Mouse (Mus musculus) G1E-ER4 (cell line): Measurements from ENCODE around the gene Homer1. TPM values are rescaled to one million over a fixed set of nuclear protein-coding genes. Genes with fewer than 3 reads are reported as not detected.

ENCODE experiments used
- GATA1 ChIP-seq: IDR thresholded peaks from one replicate; pipeline ENCODE4 v1.8.0; 2012; ENCODE audit warnings: low read length, inconsistent platforms
- polyA plus RNA-seq: library from polyadenylated mRNA; stranded (reverse); fragments of >175 nt; gene quantifications from 2 replicates; pipeline ENCODE4 v1.2.3, GENCODE M21; 2012

Gene Homer1
- polyA plus RNA-seq, 1 experiment = 10.3 TPM

DNA sequence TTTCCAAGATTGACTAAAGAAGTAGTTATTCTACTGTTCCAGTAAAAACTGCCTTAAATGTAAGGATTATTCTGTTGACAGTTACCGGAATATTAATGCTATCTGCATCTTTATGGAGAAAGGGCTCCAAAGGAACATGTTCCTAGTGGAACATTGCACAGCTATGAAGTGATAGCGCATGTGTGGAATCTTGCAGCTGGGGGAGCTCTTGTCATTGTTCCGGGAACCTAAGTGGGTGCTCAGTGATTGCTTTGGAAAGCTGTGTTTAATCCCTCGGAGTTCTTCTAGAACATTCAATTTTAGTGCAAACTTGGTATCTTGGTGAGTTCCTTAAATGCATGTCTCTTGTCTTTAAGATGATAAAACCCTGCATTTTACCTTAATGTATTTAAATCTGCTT is 14.9 kb downstream of the Homer1 start:
- no peak for TF ChIP-seq GATA1

DNA sequence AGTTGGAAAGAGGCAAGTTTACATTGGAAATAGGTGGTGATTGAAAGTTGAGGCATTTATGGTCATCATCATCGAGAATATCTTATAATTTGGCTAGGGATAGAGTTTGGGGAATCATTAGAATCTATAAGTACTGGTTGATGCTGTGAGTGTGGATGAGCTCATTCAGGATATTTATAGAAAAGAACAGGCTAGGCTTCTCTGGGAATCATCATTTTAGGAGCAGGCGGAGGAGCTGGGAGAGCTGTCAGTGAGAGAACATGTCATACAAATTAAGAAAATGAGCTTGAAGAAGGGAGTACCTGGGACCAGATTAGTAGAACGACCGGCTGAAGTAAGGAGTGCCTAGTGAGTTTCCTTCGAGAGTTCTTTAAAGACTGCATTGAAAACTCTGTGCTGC is 20.7 kb downstream of the Homer1 start:
- TF ChIP-seq GATA1 = no peak

DNA sequence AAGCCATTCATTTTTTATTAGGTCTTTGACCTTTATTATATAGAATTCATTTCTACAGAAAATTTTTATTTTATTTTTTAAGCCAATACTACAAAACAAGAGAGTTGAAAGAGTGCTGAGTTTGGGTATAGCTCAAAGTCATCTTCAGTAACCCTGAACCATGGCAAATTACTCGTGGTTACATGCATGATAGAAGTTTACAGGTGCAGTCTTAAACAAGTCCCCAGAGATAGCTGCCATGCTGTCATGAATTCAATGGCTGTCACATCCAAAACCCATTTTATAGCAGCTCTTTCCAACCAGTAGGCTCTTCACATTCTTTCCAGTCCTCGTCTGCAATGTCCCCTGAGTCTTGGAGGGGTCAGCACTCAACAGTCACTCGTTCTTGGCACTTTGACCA is 26.9 kb downstream of the Homer1 start:
- TF ChIP-seq GATA1 = no peak

DNA sequence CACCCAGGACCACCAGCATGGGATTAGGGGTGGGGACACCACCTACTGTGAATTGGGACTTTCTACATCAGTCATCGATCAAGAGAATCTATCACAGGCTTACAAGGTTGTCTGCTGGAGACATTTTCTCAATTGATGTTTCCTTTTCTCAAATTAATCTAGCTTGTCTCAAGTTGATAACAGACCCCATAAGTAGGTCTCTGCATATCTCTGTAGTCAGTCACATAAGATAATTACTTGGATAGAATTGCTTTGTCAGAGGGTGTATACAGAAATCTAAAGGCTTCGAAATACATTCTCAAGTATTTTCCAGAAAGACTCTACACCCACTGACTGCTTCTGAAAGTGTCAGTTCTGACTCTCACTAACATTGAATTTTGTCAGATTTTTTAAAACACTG is 32.3 kb downstream of the Homer1 start:
- peak; percentile 53 for TF ChIP-seq GATA1

DNA sequence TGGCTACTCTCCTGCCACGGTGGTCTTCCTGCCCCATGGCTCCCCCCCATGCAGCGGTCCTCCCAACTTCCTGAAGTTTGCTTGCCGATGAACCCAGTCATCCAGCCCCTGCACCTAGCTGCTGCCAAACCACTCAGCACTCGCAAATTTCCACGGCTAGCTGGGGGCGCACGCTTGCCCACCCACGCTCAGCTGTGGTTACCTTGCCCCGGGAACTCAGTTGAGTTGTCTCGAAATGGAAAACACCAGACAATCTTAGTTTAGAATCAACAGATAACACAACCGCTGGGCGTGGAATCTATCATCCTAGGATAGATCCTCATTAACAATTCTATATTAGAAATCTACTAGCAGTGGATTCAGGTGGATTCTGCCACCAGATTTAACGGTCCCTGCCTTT is 33.1 kb downstream of the Homer1 start:
- no peak for TF ChIP-seq GATA1

DNA sequence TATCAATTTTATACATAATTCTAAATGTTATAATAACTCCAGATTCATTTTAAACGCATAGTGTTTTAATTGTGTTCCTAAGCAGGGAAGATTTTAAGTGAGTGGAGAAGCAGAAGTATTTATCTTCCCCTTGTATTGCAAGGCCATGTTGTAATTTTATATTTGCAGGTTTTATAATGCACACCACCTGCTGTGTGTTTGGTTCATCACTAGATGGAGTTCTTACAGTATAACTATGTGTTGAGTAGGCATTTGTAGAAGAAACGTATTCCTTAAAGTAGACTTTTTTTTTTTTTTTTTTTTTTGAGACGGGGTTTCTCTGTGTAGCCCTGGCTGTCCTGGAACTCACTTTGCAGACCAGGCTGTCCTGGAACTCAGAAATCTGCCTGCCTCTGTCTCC is 35.9 kb downstream of the Homer1 start:
- no peak for TF ChIP-seq GATA1

DNA sequence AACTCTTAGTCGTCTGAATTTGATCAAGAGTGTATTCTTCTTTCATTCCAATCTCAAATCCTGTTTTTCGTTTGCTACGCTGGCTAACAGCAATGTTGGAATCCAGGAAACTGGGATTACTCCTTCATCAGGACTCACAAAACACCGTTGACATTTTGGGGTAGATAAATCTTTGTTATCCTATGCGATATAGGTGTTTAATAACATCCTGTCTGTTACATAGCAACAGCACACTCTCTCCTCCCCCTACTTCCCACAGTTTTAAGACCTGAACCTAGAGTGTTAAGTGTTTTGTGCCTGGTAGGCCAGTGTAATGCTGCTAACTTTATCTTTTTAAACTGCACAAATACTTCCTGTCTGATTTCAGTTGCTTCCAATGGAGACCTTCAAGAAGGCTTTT is 39.0 kb downstream of the Homer1 start:
- no peak for TF ChIP-seq GATA1

DNA sequence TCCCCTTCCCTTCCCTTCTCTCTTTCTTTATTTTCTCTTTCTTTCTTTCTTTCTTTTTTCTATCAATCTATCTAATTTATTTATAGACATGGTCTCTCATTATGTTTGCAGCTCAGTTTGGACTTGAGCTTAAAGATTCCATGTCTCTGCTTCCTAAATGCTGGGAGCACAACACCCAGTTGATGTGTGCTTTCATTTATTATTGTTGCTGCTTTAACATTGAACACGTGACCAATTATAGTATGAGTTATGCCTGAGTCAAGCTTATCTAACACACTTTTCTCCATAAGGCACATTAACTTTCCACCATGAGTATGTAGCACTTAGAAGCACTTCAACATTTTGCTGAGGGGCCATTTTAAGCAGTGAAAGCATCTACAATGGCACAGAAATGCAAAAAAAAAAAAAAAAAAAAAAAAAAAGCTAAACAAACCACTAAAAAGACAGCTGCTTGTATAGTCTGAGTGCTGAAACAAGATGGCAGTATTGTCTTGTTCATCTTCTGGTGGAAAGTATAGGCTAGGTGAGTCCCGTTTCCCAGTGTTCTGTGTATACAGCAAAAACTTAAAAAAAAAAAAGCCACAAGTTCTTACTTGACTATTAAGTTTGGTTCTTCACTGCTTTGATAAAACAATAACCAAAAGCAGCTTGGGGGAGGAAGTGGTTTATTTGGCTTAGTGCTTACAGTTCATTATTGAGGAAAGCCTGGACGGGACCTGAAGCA is 41.3 kb downstream of the Homer1 start:
- TF ChIP-seq GATA1 = no peak

DNA sequence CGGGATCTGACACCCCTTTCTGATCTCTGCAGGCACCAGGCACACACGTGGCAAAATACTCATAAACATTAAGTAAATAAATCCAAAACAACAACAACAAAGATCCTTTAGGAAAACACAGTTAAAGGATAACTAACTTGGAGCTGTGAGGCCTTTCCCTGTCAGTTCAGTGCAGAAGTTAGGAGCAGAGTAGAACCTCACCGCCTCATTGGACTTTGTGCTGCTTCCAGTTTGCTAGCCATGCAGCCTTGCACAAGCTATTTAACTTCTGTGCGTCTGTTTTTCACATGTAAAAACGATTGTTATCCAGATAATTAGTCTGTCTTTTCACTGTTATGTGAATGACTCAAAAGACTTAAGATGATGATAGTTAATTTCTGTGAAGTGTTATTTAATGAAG is 43.2 kb downstream of the Homer1 start:
- no peak for TF ChIP-seq GATA1

DNA sequence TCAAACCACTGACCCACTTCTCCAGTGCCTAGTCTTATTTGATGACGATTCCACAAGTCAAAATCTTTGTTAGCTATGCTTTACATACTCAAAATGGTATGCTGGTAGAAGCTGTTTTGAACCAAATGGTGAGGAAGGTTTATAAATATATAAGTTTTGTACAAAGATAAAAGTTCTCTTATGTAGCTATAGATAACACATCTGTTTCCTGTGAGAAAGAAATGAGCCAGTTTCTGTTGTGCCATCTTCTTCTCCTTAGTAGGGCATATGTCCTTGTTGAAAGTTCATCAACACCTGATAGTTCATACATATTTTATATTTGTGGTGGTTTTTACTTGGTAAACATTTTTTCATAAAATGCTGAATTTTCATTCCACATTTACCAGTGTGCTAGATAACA is 45.0 kb downstream of the Homer1 start:
- TF ChIP-seq GATA1 = peak; percentile 16

DNA sequence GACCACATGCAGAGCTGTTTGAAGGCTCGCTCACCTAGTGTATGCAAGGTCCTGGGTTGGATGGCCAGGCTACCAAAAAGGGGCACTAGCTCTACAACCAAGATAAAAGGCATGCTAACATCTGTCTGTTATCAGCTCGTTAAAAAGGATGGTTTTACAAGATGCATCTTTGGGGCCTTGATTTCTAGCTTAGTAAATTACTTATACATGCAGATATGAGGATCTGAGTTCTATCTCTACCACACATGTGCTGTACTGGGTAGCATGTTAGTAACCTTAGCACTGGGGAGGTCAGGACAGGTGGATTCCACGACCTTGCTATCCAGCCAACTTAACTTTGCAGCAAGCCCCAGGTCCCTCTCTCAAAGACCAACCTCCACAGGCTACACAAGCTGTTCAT is 46.4 kb downstream of the Homer1 start:
- peak; percentile 89 for TF ChIP-seq GATA1

DNA sequence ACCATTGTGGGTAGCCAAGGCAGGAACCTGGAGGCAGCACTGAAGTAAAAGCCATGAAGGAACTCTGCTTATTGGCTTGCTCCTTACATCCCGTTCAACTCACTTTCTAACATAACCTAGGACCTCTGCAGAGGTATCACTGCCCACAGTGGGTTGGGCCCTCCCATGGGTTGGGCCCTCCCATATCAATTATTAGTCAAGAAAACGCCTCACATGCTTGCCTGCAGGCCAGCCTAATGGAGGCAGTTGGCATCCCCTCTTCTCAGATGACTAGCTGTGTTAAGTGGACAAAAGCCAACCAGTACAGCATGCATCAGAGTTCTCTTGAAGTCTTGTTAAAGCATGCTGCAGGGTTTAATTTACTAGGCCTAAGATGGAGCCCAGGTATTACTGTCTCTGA is 52.6 kb downstream of the Homer1 start:
- TF ChIP-seq GATA1 = no peak

DNA sequence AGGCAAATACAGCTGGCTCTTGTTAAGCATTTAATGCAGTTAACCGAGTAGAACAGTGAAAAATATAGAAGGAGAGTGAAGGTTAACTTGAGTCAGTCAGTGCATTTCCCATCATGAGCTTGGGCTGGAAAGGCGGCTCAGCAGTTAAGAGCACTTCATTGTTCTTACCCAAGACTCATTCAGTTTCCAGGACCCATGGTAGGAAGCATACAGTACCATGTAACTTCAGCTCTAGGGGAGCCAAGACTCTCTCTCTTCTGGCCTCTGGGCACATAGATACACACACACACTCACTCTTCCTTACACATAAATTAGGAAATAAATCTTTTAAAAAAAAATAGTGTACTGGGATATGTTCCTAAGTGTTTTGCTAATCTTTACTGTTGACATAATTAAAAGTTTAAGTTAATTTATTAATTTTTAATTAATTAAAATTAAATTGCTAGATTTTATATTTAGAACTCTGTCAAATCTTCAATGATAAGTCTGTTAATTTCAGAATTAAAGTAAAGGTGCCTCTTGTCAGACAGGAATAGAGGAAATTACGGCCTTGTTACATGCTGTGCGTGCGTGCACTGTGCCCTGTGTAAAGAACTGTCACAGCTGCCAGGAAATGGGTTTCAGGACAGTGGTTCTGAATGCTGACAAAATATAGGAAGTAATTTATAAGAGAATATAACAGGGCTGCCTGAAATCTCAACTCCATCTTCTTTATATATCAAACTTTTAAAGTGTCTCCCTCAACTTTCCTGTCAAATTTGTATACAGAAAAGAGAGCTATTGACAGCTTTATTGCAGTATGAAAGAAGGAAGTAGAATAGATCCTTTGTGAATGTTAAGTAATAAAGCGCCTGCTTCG is 55.2 kb downstream of the Homer1 start:
- no peak for TF ChIP-seq GATA1

DNA sequence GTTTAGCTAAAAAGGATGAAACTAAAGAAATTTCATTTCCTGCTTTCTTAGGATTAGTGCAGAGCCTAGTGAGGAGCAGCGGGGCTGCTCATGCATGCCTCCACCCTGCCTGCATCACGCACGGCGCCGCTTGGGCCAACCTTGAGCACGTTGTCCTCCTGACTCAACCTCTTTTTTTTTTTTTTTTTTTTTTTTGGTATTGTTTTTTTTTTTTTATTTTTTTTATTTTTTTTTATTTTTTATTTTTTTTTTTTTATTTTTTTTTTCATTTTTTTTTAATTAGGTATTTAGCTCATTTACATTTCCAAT is 55.8 kb downstream of the Homer1 start:
- no peak for TF ChIP-seq GATA1

DNA sequence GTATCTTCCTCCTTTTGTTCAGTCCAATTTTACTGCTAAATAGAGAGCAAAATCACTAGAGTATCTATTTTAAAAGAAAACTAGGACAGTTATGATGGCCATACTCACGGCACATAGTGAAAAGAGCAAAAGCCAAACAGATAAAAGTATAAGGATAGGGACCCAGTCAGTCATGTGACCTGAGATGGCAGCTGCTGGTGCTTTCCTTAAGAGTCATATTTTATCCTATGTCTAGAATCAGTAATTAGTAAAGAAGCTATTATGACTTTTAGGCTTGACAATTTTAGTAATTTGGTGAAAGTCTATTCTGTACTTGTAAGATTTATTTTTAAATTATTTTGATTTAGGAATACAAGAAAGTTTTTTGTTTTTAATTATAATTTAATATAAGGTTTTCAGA is 59.1 kb downstream of the Homer1 start:
- no peak for TF ChIP-seq GATA1

DNA sequence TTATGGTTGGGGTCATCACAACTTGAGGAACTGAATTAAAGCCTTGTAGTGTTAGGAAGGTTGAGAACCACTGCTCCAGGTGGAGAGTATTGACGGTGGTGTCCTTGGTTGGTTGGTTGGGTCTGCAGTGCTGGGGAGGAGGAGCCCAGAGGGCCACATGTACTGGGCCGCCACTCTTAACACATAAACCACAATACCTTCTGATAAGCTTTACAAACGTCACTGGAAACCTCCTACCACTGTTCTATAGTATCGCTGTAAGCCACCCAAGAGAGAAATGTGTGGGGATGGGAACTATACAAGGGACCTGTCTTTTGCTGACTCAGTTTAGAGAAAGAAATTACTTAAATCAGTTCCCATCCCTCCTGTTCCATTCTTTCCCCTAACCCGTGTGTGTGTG is 68.1 kb downstream of the Homer1 start:
- no peak for TF ChIP-seq GATA1

DNA sequence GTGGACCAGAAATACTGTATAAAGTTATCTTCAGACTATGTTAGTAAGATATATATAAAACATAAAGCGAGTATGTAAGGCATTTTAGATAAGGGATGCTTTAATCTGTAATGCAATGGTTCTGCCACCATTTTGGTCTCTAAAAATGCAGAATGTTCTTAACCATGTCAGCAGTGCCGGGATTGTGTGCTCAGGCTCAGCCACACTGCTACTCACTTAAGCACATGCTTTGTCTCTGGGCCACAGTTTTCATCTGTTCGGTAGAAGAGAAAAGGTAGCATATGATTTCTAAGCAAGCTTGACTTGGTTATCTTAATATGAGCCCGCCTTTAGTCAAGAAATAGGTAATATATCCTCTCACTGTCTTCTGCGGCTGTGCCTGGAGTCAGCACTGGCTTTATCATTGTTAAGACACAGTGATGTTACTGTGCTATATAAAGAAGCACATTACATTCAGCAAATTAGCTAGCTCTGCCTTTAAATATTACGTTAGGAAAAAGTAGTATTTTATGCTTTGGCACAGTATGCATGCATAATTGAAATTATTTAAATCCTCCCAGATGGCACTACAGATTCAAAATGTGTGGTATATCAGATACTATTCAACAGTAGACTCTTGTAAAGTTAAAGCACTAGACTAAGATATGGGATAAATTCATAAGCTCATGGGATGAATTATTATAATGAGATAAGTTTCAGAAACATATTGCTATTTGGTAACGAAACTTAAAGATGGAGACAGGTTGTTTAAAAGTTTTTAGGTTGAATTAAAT is 69.6 kb downstream of the Homer1 start:
- TF ChIP-seq GATA1 = no peak

DNA sequence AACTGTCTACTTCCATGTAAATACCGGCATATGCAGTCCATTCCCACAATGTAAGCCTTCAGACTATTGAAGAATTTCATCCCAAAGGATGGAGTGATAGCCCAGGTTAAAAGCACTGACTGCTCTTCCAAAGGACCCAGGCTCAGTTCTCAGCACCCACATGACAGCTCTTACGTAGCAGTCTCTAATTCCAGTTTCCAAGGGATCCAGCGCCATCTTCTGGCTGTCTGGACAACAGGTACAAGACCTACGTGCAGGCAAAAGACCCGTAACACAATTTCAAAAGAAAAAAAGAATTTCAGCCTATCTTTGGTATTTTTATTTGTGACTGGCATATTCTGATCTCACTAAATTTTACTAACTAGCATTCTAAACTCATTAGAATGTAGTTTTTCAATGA is 75.0 kb downstream of the Homer1 start:
- TF ChIP-seq GATA1 = no peak
